Mouse (Mus musculus): Measurements from ENCODE around the gene Abo.
"Not testable (repeated sequence)": the region's sequence is repeated elsewhere in the genome, so short reads cannot be mapped to it uniquely, and the experiment has no call there.

The Abo gene

GRCm38 (mm10) chr2:26864879-26865278 lies at the start of gene Abo:
TSS of gene Abo (minus strand) at chr2:26864979.
- no peak for DNase-seq (ENCODE audit: low spot score)

GRCm38 (mm10) chr2:26914148-26914941 lies 49.6 kb upstream of the Abo start:
- DNase-seq (ENCODE audit: low spot score), result no peak

- DNase-seq (ENCODE audit: low spot score), result no peak
Measured at GRCm38 (mm10) chr2:26913416-26914147, 48.8 kb upstream of the Abo start.

DNA sequence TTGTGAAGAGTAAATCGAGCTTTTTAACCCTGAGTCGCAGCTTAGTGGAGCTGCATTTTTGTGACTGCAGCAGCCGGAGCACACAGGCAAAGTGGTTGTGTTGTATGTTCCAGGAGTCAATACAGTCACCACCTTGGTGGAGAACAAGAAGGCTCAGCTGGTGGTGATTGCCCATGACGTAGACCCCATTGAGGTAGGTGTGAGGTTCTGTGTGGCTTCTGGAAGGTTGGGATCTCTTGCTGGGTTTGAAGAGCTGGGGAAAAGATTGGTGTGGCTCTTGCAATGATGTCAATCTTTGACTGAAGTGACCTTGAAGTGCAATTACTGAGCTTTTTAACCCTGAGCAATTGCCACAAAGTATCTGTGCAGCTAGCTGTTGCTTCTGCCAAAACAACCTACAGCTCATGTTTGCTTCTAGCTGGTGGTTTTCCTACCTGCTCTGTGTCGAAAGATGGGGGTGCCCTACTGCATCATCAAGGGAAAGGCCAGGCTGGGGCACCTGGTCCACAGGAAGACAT lies 47.5 kb upstream of the Abo start:
- DNase-seq (ENCODE audit: low spot score), result no peak

DNA sequence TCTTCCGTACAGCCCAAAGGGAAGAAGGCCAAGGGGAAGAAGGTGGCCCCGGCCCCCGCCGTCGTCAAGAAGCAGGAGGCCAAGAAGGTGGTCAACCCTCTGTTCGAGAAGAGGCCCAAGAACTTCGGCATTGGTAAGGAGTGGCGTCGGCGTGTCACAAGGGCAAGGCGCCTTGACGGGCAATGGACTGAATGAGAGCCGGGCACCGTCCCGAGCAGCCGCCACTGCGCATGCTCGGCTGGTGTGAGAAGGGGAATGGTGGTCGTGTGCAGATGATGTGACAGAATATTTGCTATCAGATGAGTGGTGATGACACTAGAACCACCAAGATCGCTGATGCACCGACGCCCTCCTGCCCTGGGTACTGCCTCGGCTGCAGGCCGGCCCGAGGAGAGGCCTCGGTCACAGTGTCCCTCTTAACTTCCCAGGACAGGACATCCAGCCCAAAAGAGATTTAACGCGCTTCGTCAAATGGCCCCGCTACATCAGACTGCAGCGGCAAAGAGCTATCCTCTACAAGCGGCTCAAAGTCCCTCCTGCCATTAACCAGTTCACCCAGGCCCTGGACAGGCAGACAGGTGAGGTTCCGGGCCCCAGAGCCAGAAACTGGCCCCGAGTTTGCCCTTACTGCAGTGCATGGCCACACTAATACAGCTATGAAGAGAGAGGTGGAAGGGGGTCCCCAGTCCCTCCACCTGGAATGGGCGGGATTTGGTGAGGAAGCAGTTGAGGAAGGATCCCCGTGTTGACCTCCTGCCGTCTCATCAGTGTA lies 46.4 kb upstream of the Abo start:
- DNase-seq (ENCODE audit: low spot score), result peak; percentile 82

- DNase-seq (ENCODE audit: low spot score), result peak; percentile 100
Measured at GRCm38 (mm10) chr2:26910124-26910993, 45.6 kb upstream of the Abo start, which contains the start of the genes Med22 and Rpl7a. TSS of gene Med22 (minus strand) at chr2:26910677. TSS of gene Rpl7a (plus strand) at chr2:26910764.

DNA sequence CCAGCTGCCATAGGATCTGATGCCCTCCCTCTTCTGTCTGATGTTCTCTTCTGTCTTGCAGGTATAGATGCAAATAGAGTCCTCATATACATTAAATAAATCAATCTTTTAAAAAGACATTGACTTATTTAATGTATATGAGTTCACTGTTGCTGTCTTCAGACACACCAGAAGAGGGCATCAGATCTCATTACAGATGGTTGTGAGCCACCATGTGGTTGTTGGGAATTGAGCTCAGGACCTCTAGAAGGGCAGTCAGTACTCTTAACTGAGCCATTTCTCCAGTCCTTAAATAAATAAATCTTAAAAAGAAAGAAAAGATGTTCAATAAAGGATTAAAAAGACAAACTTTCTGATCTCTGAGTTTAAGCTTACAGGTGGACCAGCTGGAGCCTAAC lies 44.6 kb upstream of the Abo start:
- DNase-seq (ENCODE audit: low spot score), result no peak

DNA sequence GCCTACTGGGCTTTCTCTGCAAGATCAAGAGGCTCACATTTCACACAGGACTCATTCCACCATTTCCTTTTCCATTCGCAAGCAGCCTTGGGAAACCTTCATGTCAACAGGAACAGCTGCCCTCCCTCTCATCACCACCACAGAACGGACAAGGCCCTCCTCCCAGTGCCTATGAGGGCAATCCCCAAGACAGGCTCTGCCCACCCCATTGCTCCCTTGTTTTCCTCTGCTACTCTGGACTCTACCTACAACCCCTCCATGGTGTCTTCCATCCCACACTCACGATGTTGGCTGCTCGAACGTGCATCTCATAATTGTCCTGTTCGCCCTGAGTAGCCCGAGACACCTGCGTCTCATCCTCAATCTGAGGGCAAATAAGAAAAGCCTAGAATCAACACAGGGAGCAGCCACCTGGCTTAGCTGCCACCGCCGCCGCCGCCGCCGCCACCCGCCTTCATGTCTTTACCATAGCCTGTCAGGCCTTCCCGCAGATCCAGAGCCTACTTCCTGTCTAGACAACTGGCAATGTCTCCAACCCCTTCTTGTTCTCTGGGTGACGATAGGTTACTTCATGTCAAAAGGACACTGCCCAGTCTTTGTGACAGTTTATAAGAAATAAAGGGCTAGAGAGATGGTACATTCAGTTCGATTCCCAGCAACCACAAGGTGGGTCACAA lies 44.1 kb upstream of the Abo start:
- DNase-seq (ENCODE audit: low spot score), result no peak

DNA sequence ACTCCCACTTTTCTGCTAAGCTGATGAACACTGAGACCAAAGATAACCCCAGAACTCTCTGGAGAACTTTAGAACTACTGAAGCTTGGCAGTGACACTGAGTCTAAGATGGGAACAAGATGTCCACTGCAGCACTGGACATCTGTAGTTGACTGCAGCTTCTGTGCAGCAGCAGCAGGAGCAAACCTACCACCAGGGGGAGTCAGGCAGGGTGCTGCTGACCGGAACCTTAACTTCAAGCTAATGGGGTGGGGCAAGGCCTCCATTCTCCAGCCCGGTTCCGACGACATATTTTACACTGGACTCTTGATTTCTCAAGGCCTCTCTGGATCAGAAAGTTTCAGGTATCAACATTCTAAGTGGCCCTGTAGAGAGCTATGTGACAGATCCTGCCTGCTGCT lies 42.3 kb upstream of the Abo start:
- peak; percentile 73 for DNase-seq (ENCODE audit: low spot score)

GRCm38 (mm10) chr2:26906431-26906830 lies 41.7 kb upstream of the Abo start:
- no peak for DNase-seq (ENCODE audit: low spot score)

DNA sequence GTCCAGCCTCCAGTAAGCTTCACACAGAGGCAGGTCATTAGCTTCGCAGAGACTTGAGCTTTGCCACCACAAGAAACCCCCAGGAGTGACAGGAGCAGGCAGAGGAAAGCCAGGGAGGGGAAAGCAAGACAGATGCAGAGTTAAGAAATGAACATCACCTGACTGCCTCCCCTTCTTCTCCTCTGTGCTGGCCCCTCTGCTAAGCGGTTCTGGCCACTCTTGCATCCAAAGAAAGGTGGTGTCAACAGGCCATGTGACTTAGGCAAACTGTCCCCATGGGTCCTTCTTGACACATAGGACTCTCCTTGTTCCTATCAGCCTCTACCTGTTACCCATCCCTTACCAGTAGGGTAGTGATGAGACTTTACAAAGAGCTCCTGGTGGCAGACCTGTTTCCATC lies 41.2 kb upstream of the Abo start:
- DNase-seq (ENCODE audit: low spot score), result no peak

DNA sequence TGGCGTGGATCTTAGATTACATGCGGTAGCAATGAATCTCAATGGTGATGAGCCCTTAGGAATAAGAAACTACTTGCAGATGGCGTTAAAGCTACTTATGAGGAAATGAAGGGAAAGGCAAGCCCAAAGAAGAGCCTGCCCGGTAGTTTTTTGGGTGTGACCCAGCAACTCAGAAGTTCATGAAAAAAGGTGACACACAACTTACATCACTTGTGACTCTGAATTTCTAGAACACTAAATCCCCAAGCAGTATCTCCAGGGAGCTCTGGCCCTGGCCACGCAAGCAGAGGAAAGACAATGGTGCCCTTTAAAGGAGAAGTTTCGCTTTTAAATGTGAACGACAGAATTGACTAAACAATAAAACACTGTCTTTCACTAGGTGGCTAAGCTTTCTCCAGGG lies 38.5 kb upstream of the Abo start:
- DNase-seq (ENCODE audit: low spot score), result no peak

- peak; percentile 92 for DNase-seq (ENCODE audit: low spot score)
Measured at GRCm38 (mm10) chr2:26902467-26903220, 37.9 kb upstream of the Abo start, which contains the start of gene Surf6. TSS of gene Surf6 (minus strand) at chr2:26902879.

DNA sequence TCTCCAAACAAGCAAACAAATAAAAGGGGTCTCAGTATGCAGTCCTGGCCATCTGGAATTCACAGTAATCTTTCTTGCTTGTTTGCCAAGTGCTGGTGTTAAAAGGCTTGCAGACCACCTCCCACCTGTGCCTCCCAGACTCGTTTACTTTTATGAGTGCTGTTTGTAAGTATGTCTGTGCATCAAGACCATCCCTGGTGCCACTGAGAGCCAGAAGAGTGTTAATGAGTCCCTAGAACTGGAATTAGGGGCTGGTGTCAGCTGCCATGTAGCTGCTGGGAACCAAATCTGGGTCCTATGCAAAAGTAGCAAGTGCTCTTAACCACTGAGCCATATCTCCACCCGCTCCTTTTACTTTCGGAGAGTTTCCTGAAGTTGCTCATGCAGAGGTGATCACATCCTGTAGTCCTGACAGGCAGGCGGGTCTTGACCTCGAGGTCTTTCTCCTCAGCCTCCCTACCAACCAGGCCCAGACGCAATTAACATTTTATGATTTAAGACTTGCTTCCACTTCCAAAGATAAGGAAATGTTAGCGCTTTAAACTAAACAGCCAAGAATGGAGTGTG lies 37.1 kb upstream of the Abo start:
- no peak for DNase-seq (ENCODE audit: low spot score)

DNA sequence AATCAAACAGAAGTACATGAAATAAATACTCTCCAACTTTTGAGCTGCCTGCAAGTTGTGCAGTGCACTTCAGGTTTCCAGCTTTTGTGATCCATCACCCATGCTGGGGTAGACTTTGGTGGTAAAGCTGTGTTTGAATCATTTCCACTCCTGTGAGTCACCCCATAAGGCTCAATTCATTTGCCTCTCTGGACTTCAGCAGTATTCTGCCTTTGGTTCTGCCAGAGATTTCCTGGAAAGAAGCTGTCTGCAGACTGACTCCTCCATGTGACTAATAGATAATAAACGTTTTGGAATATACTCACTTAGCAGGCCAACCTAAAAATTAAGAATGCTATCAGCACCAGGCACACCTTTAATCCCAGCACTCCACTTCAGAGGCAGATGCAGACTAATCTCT lies 36.0 kb upstream of the Abo start:
- DNase-seq (ENCODE audit: low spot score), result no peak

GRCm38 (mm10) chr2:26895898-26896297 lies 31.1 kb upstream of the Abo start:
- no peak for DNase-seq (ENCODE audit: low spot score)

GRCm38 (mm10) chr2:26886170-26886569 lies 21.4 kb upstream of the Abo start:
- not testable (repeated sequence) for DNase-seq (ENCODE audit: low spot score)

GRCm38 (mm10) chr2:26885541-26885940 lies 20.8 kb upstream of the Abo start:
- DNase-seq (ENCODE audit: low spot score), result not testable (repeated sequence)

DNA sequence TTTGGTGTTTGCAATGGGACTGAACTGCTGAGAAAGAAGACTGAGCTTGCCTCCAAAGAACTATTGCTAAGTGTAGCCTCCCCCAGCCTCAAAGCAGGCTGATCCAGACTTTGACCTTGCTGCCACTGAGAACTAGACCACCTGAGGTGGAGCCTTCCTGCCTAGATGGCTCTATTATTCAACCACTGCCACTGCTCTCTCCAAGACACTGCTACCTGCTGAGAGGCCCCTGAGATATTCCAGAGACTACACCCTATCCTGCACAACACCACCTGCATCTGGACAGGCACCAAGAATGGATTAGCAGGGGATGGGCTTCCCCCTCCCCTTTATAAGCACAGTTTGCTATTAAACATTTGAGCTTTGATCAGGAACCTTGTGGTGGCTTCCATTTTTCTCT lies 13.8 kb upstream of the Abo start:
- DNase-seq (ENCODE audit: low spot score), result no peak

DNA sequence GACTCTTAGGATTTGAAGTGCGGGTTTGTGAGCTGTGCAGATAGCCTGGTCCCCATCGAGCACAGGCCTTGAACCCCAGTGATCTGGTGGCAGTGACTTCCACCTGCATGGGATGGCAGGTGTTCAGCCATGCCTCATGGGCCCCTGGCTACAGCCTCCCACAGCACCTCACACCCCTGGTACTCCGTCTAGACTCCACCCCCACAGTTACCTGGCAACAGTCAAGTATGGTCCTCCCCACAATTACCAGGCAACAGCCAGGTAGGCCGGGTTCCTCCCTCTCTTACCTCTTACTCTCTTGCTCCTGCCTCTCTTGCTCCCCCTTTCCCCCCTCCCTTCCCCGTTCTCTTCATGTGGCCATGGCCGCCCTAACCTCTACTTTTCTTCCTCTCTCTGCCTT lies 5.9 kb upstream of the Abo start:
- no peak for DNase-seq (ENCODE audit: low spot score)

All from testis, postnatal 10 days (tissue).